Mouse (Mus musculus): ENCODE measurements around the gene Mthfsd.
A peak's percentile ranks its signal among the peaks of the same experiment; 100 is the strongest.
"Not testable (repeated sequence)": the region's sequence is repeated elsewhere in the genome, so short reads cannot be mapped to it uniquely, and the experiment has no call there.

Gene Mthfsd

GRCm38 (mm10) chr8:121107668-121108656, at the start of gene Mthfsd:
Mthfsd (minus strand) TSS chr8:121108392.
- peak; percentile 93 for DNase-seq (ENCODE audit: low spot score)

- DNase-seq (ENCODE audit: low spot score), result no peak
Observed at GRCm38 (mm10) chr8:121156990-121157491, 48.8 kb upstream of the Mthfsd start.

GRCm38 (mm10) chr8:121152394-121152793, 44.2 kb upstream of the Mthfsd start:
- DNase-seq (ENCODE audit: low spot score), result no peak

GRCm38 (mm10) chr8:121148573-121149083, 40.4 kb upstream of the Mthfsd start:
- no peak for DNase-seq (ENCODE audit: low spot score)

GRCm38 (mm10) chr8:121145457-121146134, 37.4 kb upstream of the Mthfsd start:
- not testable (repeated sequence) for DNase-seq (ENCODE audit: low spot score)

- DNase-seq (ENCODE audit: low spot score), result no peak
Observed at GRCm38 (mm10) chr8:121136856-121137255, 28.7 kb upstream of the Mthfsd start.

- DNase-seq (ENCODE audit: low spot score), result no peak
Observed at GRCm38 (mm10) chr8:121134512-121134911, 26.3 kb upstream of the Mthfsd start.

- DNase-seq (ENCODE audit: low spot score), result no peak
Observed at GRCm38 (mm10) chr8:121134102-121134501, 25.9 kb upstream of the Mthfsd start.

- no peak for DNase-seq (ENCODE audit: low spot score)
Observed at GRCm38 (mm10) chr8:121132961-121133513, 24.8 kb upstream of the Mthfsd start.

GRCm38 (mm10) chr8:121130522-121130921, 22.3 kb upstream of the Mthfsd start:
- DNase-seq (ENCODE audit: low spot score), result no peak

- no peak for DNase-seq (ENCODE audit: low spot score)
Observed at GRCm38 (mm10) chr8:121129265-121129940, 21.2 kb upstream of the Mthfsd start.

- no peak for DNase-seq (ENCODE audit: low spot score)
Observed at GRCm38 (mm10) chr8:121128531-121129264, 20.5 kb upstream of the Mthfsd start.

- no peak for DNase-seq (ENCODE audit: low spot score)
Observed at GRCm38 (mm10) chr8:121127756-121128375, 19.7 kb upstream of the Mthfsd start, which contains the start of gene Foxl1. Foxl1 (plus strand) TSS chr8:121127940.

- no peak for DNase-seq (ENCODE audit: low spot score)
Observed at GRCm38 (mm10) chr8:121127291-121127701, 19.1 kb upstream of the Mthfsd start.

- no peak for DNase-seq (ENCODE audit: low spot score)
Observed at GRCm38 (mm10) chr8:121126694-121127093, 18.5 kb upstream of the Mthfsd start.

GRCm38 (mm10) chr8:121126191-121126590, 18.0 kb upstream of the Mthfsd start:
- no peak for DNase-seq (ENCODE audit: low spot score)

- peak; percentile 49 for DNase-seq (ENCODE audit: low spot score)
Observed at GRCm38 (mm10) chr8:121125311-121125876, 17.2 kb upstream of the Mthfsd start.

- DNase-seq (ENCODE audit: low spot score), result no peak
Observed at GRCm38 (mm10) chr8:121124547-121125239, 16.5 kb upstream of the Mthfsd start.

GRCm38 (mm10) chr8:121123113-121123512, 14.9 kb upstream of the Mthfsd start:
- DNase-seq (ENCODE audit: low spot score), result no peak
